Mouse (Mus musculus): ENCODE data around the gene Dazap2.

DNA sequence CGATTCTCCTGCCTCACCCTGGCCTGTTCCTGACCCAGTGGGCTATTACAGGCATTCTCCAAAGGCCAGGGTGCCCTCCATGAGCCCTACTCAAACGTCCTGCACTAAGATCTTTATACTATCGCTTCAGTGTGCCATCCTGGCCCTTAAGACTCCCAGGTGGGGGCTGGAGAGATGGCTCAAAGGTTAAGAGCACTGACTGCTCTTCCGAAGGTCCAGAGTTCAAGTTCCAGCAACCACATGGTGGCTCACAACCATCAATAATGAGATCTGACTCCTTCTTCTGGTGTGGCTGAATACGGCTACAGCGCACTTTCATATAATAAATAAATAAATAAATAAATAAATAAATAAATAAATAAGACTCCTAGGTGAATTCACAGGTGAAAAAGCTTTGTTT, 22.3 kb upstream of the Dazap2 start:
- TF ChIP-seq NRF1 (IDR thresholded peaks at IDR 0.05; ENCODE audit: low read depth, low read length), result no peak
- no peak for TF ChIP-seq POLR2A (IDR thresholded peaks at IDR 0.05; ENCODE audit: low read depth, low read length)
- no peak for TF ChIP-seq CTCF (conservative IDR thresholded peaks at IDR 0.05 in 1 of 2, IDR thresholded peaks at IDR 0.05 in 1 of 2; ENCODE audit: low read depth in 2 of 2, low read length in 2 of 2)
- TF ChIP-seq ZC3H11A (IDR thresholded peaks at IDR 0.05; ENCODE audit: low read depth, low read length), result no peak
- no peak for TF ChIP-seq IRF4 (IDR thresholded peaks at IDR 0.05; ENCODE audit: low read depth, low read length)
- no peak for TF ChIP-seq ZKSCAN1 (IDR thresholded peaks at IDR 0.05; ENCODE audit: borderline replicate concordance, low read depth, low read length)
- no peak for TF ChIP-seq EP300 (IDR thresholded peaks at IDR 0.05; ENCODE audit: low read length)
- TF ChIP-seq SIN3A (IDR thresholded peaks at IDR 0.05; ENCODE audit: low read length), result no peak
- TF ChIP-seq USF1 (IDR thresholded peaks at IDR 0.05; ENCODE audit: low read depth, low read length), result no peak
- TF ChIP-seq CHD1 (IDR thresholded peaks at IDR 0.05; ENCODE audit: low read depth, low read length), result no peak
- no peak for TF ChIP-seq NELFE (IDR thresholded peaks at IDR 0.05; ENCODE audit: low read depth, low read length)
- TF ChIP-seq MXI1 (IDR thresholded peaks at IDR 0.05; ENCODE audit: low read depth, low read length), result no peak
- TF ChIP-seq TCF12 (IDR thresholded peaks at IDR 0.05; ENCODE audit: low read depth, low read length), result no peak
- no peak for TF ChIP-seq ELF1 (IDR thresholded peaks at IDR 0.05; ENCODE audit: low read depth, low read length)
